Mouse (Mus musculus) megakaryocyte, embryonic 14.5 days (primary cell): ENCODE data around the gene H1f0.

Experiments used
- FLI1 ChIP-seq: IDR thresholded peaks from 2 replicates; pipeline ENCODE4 v1.6.1; 2012; ENCODE audit warnings: low read length, inconsistent platforms, mixed read lengths
- GATA1 ChIP-seq: IDR thresholded peaks from 3 replicates; pipeline ENCODE4 v1.6.1; 2012; ENCODE audit warnings: mixed read lengths, low read length, inconsistent platforms, borderline replicate concordance

DNA sequence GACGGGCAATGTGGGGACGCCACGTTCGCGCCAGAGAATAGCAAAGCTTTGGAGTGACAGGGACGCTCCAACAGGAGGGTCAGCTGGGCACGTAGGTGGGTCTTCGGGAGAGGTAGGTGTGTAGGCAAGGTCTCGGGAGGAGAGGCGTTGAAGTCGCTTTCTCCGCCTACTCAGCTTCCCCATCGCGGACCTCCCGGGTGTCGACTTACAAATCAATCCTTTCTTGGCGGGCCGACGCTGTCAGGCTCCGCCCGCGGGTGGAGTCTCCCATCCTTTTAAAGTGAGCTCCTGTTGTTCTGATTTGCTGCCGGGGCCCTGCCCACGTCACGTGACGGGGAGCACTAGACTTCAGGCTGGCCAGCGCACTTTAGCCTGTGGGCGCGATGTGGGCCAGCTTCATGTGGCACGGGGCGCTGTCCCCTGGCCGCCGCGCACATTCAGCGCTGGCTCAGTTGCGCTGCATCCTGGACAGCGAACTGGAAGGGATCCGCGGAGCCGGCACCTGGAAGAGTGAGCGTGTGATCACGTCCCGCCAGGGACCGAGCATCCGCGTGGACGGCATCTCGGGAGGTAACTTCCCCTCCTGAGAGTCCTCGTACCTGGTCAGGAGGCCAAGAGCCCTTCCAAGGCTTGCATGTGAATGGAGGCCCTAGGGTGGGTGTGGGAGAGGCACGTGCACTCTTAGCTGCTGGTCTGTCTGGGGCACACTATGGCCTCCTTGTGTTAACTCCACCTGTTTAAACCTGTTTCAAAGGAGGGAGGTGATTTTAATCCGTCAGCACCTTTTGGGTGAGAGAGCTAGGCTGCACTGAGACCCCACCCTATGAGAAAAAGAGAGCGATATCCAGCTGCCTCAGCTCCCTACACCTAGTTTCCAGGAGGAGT is 2.5 kb downstream of the H1f0 start:
- TF ChIP-seq FLI1 (no peak), GATA1 (no peak)
